Mouse (Mus musculus) intestine, postnatal 0 days (tissue): ENCODE measurements around the gene Ccrl2. TPM values are rescaled to one million over a fixed set of nuclear protein-coding genes. Genes with fewer than 3 reads are reported as not detected.

ENCODE experiments used
- ATAC-seq: fragments of 200-750 bp; cut with Nextera tagmentation; 2 replicates; pipeline ENCODE4 v1.8.0; 2017; ENCODE audit warnings: mild to moderate bottlenecking, moderate TSS enrichment, moderate library complexity
- H3K27ac ChIP-seq: fragments of 300-500 bp; sonication (generic); 2 replicates; pipeline ENCODE4 v1.5.1; 2014; ENCODE audit warnings: mild to moderate bottlenecking, low read depth, low read length, moderate library complexity
- H3K27me3 ChIP-seq: fragments of 300-500 bp; sonication (generic); replicated peaks from 2 replicates; pipeline ENCODE4 v1.6.1; 2014; ENCODE audit warnings: low read length, mixed read lengths; ENCODE audit not compliant: control insufficient read depth, insufficient read depth
- H3K36me3 ChIP-seq: fragments of 300-500 bp; sonication (generic); 2 replicates; pipeline ENCODE4 v1.6.1; 2014; ENCODE audit warnings: mild to moderate bottlenecking, moderate library complexity; ENCODE audit not compliant: control insufficient read depth, insufficient read depth
- H3K4me1 ChIP-seq: fragments of 300-500 bp; sonication (generic); replicated peaks from 2 replicates; pipeline ENCODE4 v1.6.1; 2014; ENCODE audit warnings: antibody characterized with exemption, low read length, mixed read lengths; ENCODE audit not compliant: control insufficient read depth, insufficient read depth
- H3K4me2 ChIP-seq: fragments of 300-500 bp; sonication (generic); replicated peaks from 2 replicates; pipeline ENCODE4 v1.6.1; 2014; ENCODE audit warnings: low read depth, mild to moderate bottlenecking, moderate library complexity
- H3K4me3 ChIP-seq: fragments of 300-500 bp; sonication (generic); 2 replicates; pipeline ENCODE4 v1.5.1; 2014; ENCODE audit warnings: low read depth, low read length
- H3K9ac ChIP-seq: fragments of 300-500 bp; sonication (generic); 2 replicates; pipeline ENCODE4 v1.6.1; 2014; ENCODE audit warnings: mild to moderate bottlenecking, low read depth, low read length
- H3K9me3 ChIP-seq: fragments of 300-500 bp; sonication (generic); 2 replicates; pipeline ENCODE4 v1.6.1; 2016; ENCODE audit warnings: mixed run types; ENCODE audit not compliant: control insufficient read depth
- CTCF ChIP-seq: sonication (generic); IDR thresholded peaks from 2 replicates; pipeline ENCODE4 v1.5.1; 2016; ENCODE audit warnings: low read depth, mild to moderate bottlenecking, control low read depth, antibody characterized with exemption, moderate library complexity
- WGBS: fragments of 180-500 bp; shearing (Covaris S2); extraction: QIAGEN DNeasy Blood & Tissue Kit; methylation state at CpG from one replicate; pipeline ENCODE4 v1.1.7; 2014; 5-methylcytosine and 5-hydroxymethylcytosine counted together
- polyA plus RNA-seq: library from polyadenylated mRNA; unstranded; fragments of >200 nt; fragmentation: Nextera tagmentation; extraction: Ambion mirVana; gene quantifications from 2 replicates; pipeline ENCODE4 v1.2.1, GENCODE M21; 2015

Ccrl2 gene
- polyA plus RNA-seq, 1 experiment from 2014 or later = 3.8 TPM

GRCm38 (mm10) chr9:111009763-111010162 is 47.6 kb downstream of the Ccrl2 start:
- Histone ChIP-seq H3K27me3 (no peaks in the 10 kb centered on the region), H3K36me3 (no peaks in the 10 kb centered on the region), H3K9me3 (no peaks in the 10 kb centered on the region), H3K4me1 (no peaks in the 10 kb centered on the region), H3K27ac (no peak overlapping the region), H3K4me3 (no peak overlapping the region), H3K4me2 (no peak overlapping the region), H3K9ac (no peak overlapping the region)
- no peak for TF ChIP-seq CTCF
- no peak for ATAC-seq
- 59% methylated on average over 3 of the region's 3 CpGs for WGBS

GRCm38 (mm10) chr9:111006544-111006943 is 50.8 kb downstream of the Ccrl2 start:
- Histone ChIP-seq H3K27ac (no peak overlapping the region), H3K9ac (no peak overlapping the region), H3K4me2 (no peak overlapping the region), H3K27me3 (no peaks in the 10 kb centered on the region), H3K36me3 (no peaks in the 10 kb centered on the region), H3K4me1 (peaks cover 3% of the 10 kb centered on the region; the same call in 1 of the 2 replicates), H3K9me3 (no peaks in the 10 kb centered on the region), H3K4me3 (no peak overlapping the region)
- ATAC-seq = no peak
- WGBS = 88% methylated on average over 2 of the region's 2 CpGs
- no peak for TF ChIP-seq CTCF

Other genes starting within 250 kb of the Ccrl2 start
- not detected in 2 replicates for gene Prss44, start 243.5 kb downstream of the Ccrl2 start, polyA plus RNA-seq
- gene Prss43, start 230.8 kb downstream of the Ccrl2 start, polyA plus RNA-seq = not detected in 2 replicates
- not detected in 2 replicates for gene Prss45, start 222.9 kb downstream of the Ccrl2 start, polyA plus RNA-seq
- gene Prss46, start 213.0 kb downstream of the Ccrl2 start, polyA plus RNA-seq = not detected in 2 replicates
- gene Prss50, start 199.6 kb downstream of the Ccrl2 start, polyA plus RNA-seq = 0.31 and 0.35 TPM in 2 replicates
- 7.6 and 8.3 TPM in 2 replicates for gene Als2cl, start 177.6 kb downstream of the Ccrl2 start, polyA plus RNA-seq
- gene Tmie, start 177.4 kb downstream of the Ccrl2 start, polyA plus RNA-seq = 10.0 and 11.2 TPM in 2 replicates
- gene Fam240a, start 140.7 kb downstream of the Ccrl2 start, polyA plus RNA-seq = not detected in 2 replicates
- 0.08 TPM in 1 of 2 replicates, not detected in the other for gene Tdgf1, start 111.4 kb downstream of the Ccrl2 start, polyA plus RNA-seq
- gene Lrrc2, start 106.0 kb downstream of the Ccrl2 start, polyA plus RNA-seq = 0.23 and 0.46 TPM in 2 replicates
- 0.10 and 0.17 TPM in 2 replicates for gene Rtp3, start 66.9 kb downstream of the Ccrl2 start, polyA plus RNA-seq
- 8.3 and 14.1 TPM in 2 replicates for gene Ltf, start 38.2 kb downstream of the Ccrl2 start, polyA plus RNA-seq
- 45.1 and 46.1 TPM in 2 replicates for gene Lrrfip2, start 60.1 kb upstream of the Ccrl2 start, polyA plus RNA-seq
- gene Mlh1, start 214.3 kb upstream of the Ccrl2 start, polyA plus RNA-seq = 11.7 and 12.3 TPM in 2 replicates
- 8.0 TPM in 2 replicates for gene Epm2aip1, start 214.4 kb upstream of the Ccrl2 start, polyA plus RNA-seq